In genomic region chr11:95842074-95842681, GRCm38 (mm10) we compare ENCODE assay signal across 8 mouse cellular contexts. TPM values are rescaled to one million over a fixed set of nuclear protein-coding genes. Genes with fewer than 3 reads are reported as not detected.
DNase-seq lines count a peak whose midpoint lies in the region; ATAC-seq and TF ChIP-seq lines count a peak whose summit lies in the region.

Abi3 (minus strand) TSS chr11:95842476.

- H3K4me1 ChIP-seq in hindbrain, embryonic 10.5 days (replicated peaks), result peaks cover 18% of the 10 kb centered on the region
- no peaks in the 10 kb centered on the region for H3K4me1 ChIP-seq in hindbrain, embryonic 11.5 days (replicated peaks; ENCODE audit: control insufficient read depth, insufficient read depth, low read length)
- peaks cover 67% of the 10 kb centered on the region for H3K4me1 ChIP-seq in bone marrow macrophage, adult 2 months (ENCODE audit: control insufficient read depth, insufficient read depth, low read length)
- H3K4me1 ChIP-seq in limb, embryonic 11.5 days (ENCODE audit: control insufficient read depth, insufficient read depth, low read length), result peaks cover 6% of the 10 kb centered on the region; the same call in 1 of the 2 replicates

- no peaks in the 10 kb centered on the region for H3K36me3 ChIP-seq in hindbrain, embryonic 10.5 days
- H3K36me3 ChIP-seq in hindbrain, embryonic 11.5 days (ENCODE audit: control insufficient read depth, insufficient read depth, low read length), result no peaks in the 10 kb centered on the region
- no peaks in the 10 kb centered on the region for H3K36me3 ChIP-seq in limb, embryonic 11.5 days (ENCODE audit: control insufficient read depth, insufficient read depth, low read length)
- H3K36me3 ChIP-seq in myocyte (ENCODE audit: control insufficient read depth, insufficient read depth), result no peaks in the 10 kb centered on the region

- H3K27ac ChIP-seq in hindbrain, embryonic 10.5 days, result peak within 1 kb of the TSS; percentile 62
- no peak within 1 kb of the TSS for H3K27ac ChIP-seq in hindbrain, embryonic 11.5 days (ENCODE audit: low read depth, low read length)
- peak within 1 kb of the TSS; percentile 88 for H3K27ac ChIP-seq in bone marrow macrophage, adult 2 months (ENCODE audit: insufficient read depth, low read depth, low read length)
- H3K27ac ChIP-seq in limb, embryonic 11.5 days (replicated peaks; ENCODE audit: low read depth, low read length), result no peak within 1 kb of the TSS

- intact Hi-C loops in heart, postnatal 10 days (cut with DNase I), result no loop called here

- no peak within 1 kb of the TSS for H3ac ChIP-seq in myocyte (ENCODE audit: control insufficient read depth, insufficient read length)

- no peak; the same call in 1 of the 2 replicates for TF ChIP-seq POLR2A in bone marrow macrophage, adult 2 months (IDR thresholded peaks at IDR 0.05; ENCODE audit: borderline replicate concordance, low read depth, low read length)
- TF ChIP-seq POLR2A in myocyte (IDR thresholded peaks at IDR 0.05; ENCODE audit: insufficient read length, low read depth), result no peak

- H3K4me2 ChIP-seq in hindbrain, embryonic 11.5 days (replicated peaks; ENCODE audit: low read depth, low read length), result no peak within 1 kb of the TSS
- H3K4me2 ChIP-seq in limb, embryonic 11.5 days (ENCODE audit: low read depth, severe bottlenecking), result peak within 1 kb of the TSS; percentile 11; the same call in 1 of the 2 replicates
- H3K4me2 ChIP-seq in myocyte (ENCODE audit: low read depth), result peak within 1 kb of the TSS; percentile 18

- TF ChIP-seq CTCF in bone marrow macrophage, adult 2 months (IDR thresholded peaks at IDR 0.05; ENCODE audit: low read depth, low read length), result no peak

- peaks cover 49% of the 10 kb centered on the region for H3K27me3 ChIP-seq in hindbrain, embryonic 10.5 days (ENCODE audit: insufficient read depth, poor library complexity, severe bottlenecking)
- 0 out of 2 replicates have a peak, but pooled peaks cover 3% of the 10 kb centered on the region for H3K27me3 ChIP-seq in hindbrain, embryonic 11.5 days (ENCODE audit: control insufficient read depth, insufficient read depth, low read length)
- peaks cover 2% of the 10 kb centered on the region; the same call in 1 of the 2 replicates for H3K27me3 ChIP-seq in limb, embryonic 11.5 days (ENCODE audit: control insufficient read depth, insufficient read depth, low read length)
- no peaks in the 10 kb centered on the region for H3K27me3 ChIP-seq in myocyte (ENCODE audit: control insufficient read depth, insufficient read depth, insufficient read length)

- H3K79me2 ChIP-seq in myocyte (ENCODE audit: control insufficient read depth, insufficient read depth), result no peaks in the 10 kb centered on the region

- peak; percentile 26 for DNase-seq in hindbrain, embryonic 10.5 days (ENCODE audit: low spot score)
- DNase-seq in hindbrain, embryonic 11.5 days (ENCODE audit: low spot score), result no peak
- DNase-seq in heart, postnatal 10 days, result peak; percentile 60 to 72
- peak; percentile 30 for DNase-seq in limb, embryonic 11.5 days (ENCODE audit: low spot score)
- DNase-seq in ovary, postnatal 14 days (ENCODE audit: low spot score), result no peak
- DNase-seq in cerebellum, postnatal 25 days, result no peak

- H3K9ac ChIP-seq in hindbrain, embryonic 11.5 days (ENCODE audit: low read depth, low read length), result no peak within 1 kb of the TSS
- H3K9ac ChIP-seq in limb, embryonic 11.5 days (ENCODE audit: low read length), result peak within 1 kb of the TSS; percentile 18; the same call in 1 of the 2 replicates

- H3K4me3 ChIP-seq in hindbrain, embryonic 10.5 days, result peak within 1 kb of the TSS; percentile 34
- no peak within 1 kb of the TSS for H3K4me3 ChIP-seq in hindbrain, embryonic 11.5 days (ENCODE audit: low read depth, low read length)
- peak within 1 kb of the TSS; percentile 58 for H3K4me3 ChIP-seq in bone marrow macrophage, adult 2 months (ENCODE audit: insufficient read depth, low read length)
- H3K4me3 ChIP-seq in limb, embryonic 11.5 days (ENCODE audit: low read depth, low read length), result 0 out of 2 replicates have a peak within 1 kb of the TSS, but pooled peaks have one; percentile 2
- no peak within 1 kb of the TSS for H3K4me3 ChIP-seq in myocyte

- ATAC-seq in hindbrain, embryonic 11.5 days (ENCODE audit: low FRiP score), result no peak
- no peak for ATAC-seq in limb, embryonic 11.5 days (ENCODE audit: insufficient number of reproducible peaks, low FRiP score, low TSS enrichment, low read depth)

- no peaks in the 10 kb centered on the region for H3K9me3 ChIP-seq in hindbrain, embryonic 10.5 days
- H3K9me3 ChIP-seq in hindbrain, embryonic 11.5 days (ENCODE audit: control insufficient read depth, low read length), result no peaks in the 10 kb centered on the region
- H3K9me3 ChIP-seq in limb, embryonic 11.5 days (ENCODE audit: control insufficient read depth, low read length), result no peaks in the 10 kb centered on the region

- WGBS in hindbrain, embryonic 10.5 days, result 12% methylated on average over 11 of the region's 11 CpGs
- WGBS in hindbrain, embryonic 11.5 days, result 12% methylated on average over 11 of the region's 11 CpGs
- 9% methylated on average over 11 of the region's 11 CpGs for WGBS in limb, embryonic 11.5 days

TF ChIP-seq in myocyte, 11 proteins besides CTCF, POLR2A, EP300 and RAD21:
- no peak for TF ChIP-seq POLR2AphosphoS2 (IDR thresholded peaks at IDR 0.05; ENCODE audit: insufficient read length, low read depth)
- TF ChIP-seq MYOD1 (IDR thresholded peaks at IDR 0.05; ENCODE audit: control insufficient read depth in 1 of 3, insufficient read length in 2 of 3, low read depth in 2 of 3), result no peak
- no peak for TF ChIP-seq TCF3 (IDR thresholded peaks at IDR 0.05; ENCODE audit: insufficient read length, low read depth)
- TF ChIP-seq REST (IDR thresholded peaks at IDR 0.05; ENCODE audit: insufficient read depth, insufficient read length), result no peak
- TF ChIP-seq MYOG (IDR thresholded peaks at IDR 0.05; ENCODE audit: control insufficient read depth in 1 of 3, insufficient read depth in 1 of 3, insufficient read length in 2 of 3, low read depth in 2 of 3), result no peak

RNA-seq across cellular contexts. Expression of gene Abi3, which starts in this region (rescaled TPM):
- 3.5 and 4.4 TPM in 2 replicates for polyA plus RNA-seq in hindbrain, embryonic 10.5 days (2016; fragmentation: Nextera tagmentation; extraction: Ambion mirVana)
- polyA plus RNA-seq in hindbrain, embryonic 11.5 days (2014; fragmentation: Nextera tagmentation; extraction: Ambion mirVana), result 2.4 and 2.6 TPM in 2 replicates
- 51.7 and 60.6 TPM in 2 replicates for polyA plus RNA-seq in bone marrow macrophage, adult 2 months (2012; ENCODE audit: insufficient read depth, insufficient read length, missing spikeins)
- total RNA-seq in heart, postnatal 10 days (2021), result 10 to 100 TPM; 16.2 to 21.1 TPM
- polyA plus RNA-seq in limb, embryonic 11.5 days (2014; fragmentation: Nextera tagmentation; extraction: Ambion mirVana), result 1.4 and 2.8 TPM in 2 replicates
- 1.5 TPM for polyA plus RNA-seq in myocyte (2012; fragmentation: generic; extraction: Trizol)

Comparison
In these comparisons a context has a peak if more than half of its experiments do, and no peak if none do; other contexts are left out.
1. DNase-seq: peak in hindbrain, embryonic 10.5 days (single experiment), heart, postnatal 10 days (2 of 2) and limb, embryonic 11.5 days (single experiment); none in hindbrain, embryonic 11.5 days (single experiment), ovary, postnatal 14 days (single experiment) and cerebellum, postnatal 25 days (0 of 2).
2. H3K27ac ChIP-seq: peak in hindbrain, embryonic 10.5 days (single experiment) and bone marrow macrophage, adult 2 months (single experiment); none in hindbrain, embryonic 11.5 days (single experiment) and limb, embryonic 11.5 days (single experiment).
3. H3K4me3 ChIP-seq: peak in hindbrain, embryonic 10.5 days (single experiment), bone marrow macrophage, adult 2 months (single experiment) and limb, embryonic 11.5 days (single experiment); none in hindbrain, embryonic 11.5 days (single experiment) and myocyte (single experiment).